Mouse (Mus musculus) common myeloid progenitor, adult 5-6 weeks (primary cell): ENCODE measurements around the gene Lpcat2. TPM values are rescaled to one million over a fixed set of nuclear protein-coding genes. Genes with fewer than 3 reads are reported as not detected.
"Not testable (repeated sequence)": the region's sequence is repeated elsewhere in the genome, so short reads cannot be mapped to it uniquely, and the experiment has no call there.

Experiments
- ATAC-seq: replicated peaks from 2 replicates; pipeline ENCODE4 v1.8.0; 2016; ENCODE audit warnings: low read depth, mild to moderate bottlenecking, moderate TSS enrichment, inconsistent platforms; ENCODE audit not compliant: poor library complexity, severe bottlenecking
- total RNA-seq: library from RNA; stranded (forward); fragments of 200-1000, 187-1606 nt; gene quantifications from 2 replicates; pipeline ENCODE4 v1.2.3, GENCODE M21; 2017

Lpcat2 gene
- total RNA-seq, 1 experiment from 2014 or later: 15.2 TPM

DNA sequence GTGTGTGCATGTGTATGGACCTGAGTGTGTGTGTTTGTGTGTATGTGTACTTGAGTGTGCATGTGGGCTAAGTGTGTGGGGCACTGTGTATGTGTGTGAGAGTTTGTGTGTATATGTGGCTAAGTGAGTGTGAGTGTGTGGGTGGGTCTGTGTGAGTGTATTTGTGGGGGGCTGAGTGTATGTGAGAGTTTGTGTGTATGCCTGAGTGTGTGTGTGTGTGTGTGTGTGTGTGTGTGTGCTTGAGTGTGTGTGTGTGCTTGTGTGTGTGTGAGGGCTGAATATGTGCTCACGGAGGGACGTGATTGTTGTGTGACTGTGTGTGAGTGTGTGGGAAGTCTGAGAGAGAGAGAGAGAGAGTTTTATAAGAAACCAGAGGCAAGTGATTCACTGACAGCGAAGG is 3.8 kb upstream of the Lpcat2 start:
- ATAC-seq: no peak

DNA sequence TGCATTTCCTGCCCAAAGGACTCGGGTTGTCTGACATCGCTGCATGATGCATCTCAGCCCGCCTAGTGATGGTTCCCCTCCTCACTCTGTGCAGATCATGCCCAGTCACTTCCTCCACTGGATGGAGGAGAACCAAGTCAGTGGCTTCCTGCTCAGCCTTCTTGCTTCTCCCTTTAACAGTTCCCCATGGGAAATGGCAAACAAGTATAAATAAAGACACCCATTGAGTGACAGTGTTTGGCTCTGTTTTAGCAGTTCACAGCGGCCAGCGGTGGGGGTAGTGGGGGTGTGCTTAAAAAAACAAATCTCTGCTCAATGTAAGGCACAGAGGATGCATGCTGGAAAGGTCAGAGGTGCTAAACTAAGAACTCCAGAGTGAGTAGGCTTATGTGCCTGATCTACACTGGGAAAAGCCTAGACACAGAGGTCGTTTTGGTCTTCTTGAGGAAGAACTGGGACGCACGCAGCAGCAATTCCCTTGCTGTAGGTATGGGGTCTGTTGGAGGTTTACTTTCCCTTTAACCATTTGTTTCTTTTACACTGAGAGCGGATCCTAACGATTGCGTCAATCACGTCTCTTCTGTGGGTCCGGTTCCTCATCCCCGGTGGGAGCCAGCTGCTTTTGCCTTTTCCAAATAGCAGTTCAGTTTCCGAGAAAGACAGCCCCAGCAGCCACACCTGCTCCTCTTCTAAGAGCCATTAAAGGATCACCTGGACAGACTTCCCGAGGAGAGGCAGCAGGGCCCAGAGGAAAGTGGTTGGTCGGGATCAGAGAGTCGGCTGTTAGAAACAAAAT is 1.8 kb upstream of the Lpcat2 start:
- ATAC-seq: peak; percentile 72

DNA sequence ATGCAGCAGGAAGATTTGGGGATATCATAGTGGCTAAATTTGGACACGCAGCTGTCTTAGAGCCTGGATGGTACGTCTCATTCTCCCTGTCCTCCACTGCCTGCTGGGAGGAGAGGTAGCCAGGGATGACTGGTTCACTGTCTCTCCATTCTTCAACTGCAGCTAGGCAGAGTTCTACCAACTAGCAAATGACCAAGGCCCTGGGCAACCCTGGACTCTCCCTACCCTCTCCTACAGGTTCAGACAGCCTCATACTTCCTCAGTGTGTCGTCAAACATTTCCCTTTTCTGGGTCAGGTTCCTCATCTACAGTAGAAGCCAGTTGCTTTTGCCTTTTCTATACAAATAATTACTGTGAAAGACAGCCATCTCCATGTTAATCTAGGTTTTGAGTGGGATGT is 466 bp upstream of the Lpcat2 start:
- ATAC-seq: peak; percentile 33

DNA sequence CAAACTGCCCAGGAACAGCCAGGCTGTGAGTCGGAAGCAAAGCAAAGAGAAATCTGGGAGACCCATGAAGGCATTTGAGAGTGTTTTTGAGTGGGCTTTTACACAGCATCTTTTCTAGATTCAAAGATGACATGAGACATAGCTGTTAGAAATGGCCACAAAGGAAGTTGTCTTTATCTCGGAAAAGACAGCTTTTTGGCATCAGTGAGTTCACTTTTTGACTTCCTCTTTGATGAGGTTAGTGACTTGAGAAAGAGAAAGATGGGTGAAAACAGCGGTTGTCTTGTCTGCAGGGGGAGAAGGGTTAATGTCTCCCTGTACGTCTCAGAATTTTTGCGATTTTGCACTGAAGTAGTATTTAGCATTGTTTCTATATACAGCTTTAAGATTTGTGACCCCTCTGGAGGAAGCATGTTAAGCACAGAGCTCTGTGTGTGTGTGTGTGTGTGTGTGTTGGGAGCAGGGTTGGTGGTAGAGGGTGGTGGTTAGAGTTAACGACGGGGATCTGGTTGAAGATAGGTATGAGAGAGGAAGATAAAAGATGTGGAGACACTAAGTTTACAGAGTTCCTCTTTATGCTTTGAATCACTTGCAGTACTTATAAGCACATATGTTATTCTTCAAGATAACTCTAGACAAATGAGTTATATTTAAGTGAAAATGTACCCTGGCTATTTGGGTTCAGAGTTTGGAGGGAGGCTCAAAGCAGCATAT is 1.3 kb downstream of the Lpcat2 start:
- peak; percentile 33 for ATAC-seq

DNA sequence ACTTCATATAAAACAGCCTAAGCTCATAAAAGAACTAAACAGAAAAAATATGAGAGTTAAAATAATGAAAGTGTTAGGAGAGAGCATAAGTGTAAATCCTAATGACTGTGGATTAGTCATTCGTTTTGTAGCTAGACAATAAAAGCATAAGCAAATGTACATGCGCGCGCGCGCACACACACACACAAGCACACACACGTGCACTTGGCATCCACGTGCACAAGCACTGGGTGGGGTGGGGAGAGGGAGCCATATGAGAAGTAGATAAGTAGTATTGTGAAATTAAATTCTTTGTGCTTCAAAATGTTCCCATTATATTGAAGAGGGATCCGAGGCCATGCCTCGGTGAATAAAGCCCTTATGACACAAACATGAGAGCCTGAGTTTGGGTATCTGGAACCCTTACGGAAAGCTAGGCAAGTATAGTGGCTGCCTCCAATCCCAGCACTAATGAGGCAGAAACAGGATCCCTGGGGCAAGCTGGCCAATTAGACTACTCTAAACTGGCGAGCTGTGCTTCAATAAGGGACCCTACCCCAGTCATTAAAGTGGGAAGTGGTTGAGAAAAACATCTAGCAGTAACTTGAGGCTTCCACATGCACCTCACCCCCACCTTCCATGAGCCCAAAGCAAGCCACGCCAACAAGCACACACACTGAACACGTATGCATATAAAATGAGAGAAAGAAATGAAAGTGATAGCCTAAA is 3.5 kb downstream of the Lpcat2 start:
- no peak for ATAC-seq

DNA sequence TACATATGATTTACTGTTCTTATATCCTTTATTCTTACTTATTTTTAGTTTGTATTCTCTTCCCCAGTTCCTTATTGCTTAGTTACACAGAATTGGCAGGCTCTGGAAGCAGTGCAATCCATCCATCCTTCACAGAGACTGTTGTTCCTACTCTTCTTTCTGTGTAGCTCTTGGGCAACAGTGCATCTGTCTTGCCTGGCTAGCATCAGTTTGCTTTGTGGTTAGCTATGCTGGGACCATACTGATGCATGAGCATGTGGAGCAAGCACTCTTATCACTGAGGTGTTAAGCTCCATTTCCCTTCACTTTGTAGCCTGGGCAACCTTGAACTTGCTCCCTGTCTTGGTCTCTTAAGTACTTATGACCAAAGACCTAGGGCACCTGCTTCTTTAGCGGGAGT is 6.8 kb downstream of the Lpcat2 start:
- ATAC-seq: peak; percentile 54

DNA sequence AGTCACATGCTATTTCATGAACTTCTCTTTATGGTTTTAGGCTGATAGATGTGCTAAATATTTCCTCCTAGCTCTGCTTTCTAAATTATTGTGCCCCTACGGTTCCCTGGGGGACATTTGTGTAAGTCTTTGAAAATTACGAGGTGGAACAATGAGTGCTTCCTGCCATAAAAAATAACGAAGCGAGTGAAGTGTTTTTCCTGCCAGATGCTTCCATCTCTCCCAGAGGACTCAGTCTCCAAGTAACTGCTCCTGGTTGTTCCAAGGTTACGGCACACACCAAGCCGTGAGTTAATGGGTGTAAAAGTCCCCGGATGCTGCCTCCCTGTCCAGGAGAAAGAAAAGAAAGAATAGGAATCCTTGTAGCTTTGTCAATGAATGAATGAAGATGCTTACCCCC is 15.1 kb downstream of the Lpcat2 start:
- ATAC-seq: no peak

DNA sequence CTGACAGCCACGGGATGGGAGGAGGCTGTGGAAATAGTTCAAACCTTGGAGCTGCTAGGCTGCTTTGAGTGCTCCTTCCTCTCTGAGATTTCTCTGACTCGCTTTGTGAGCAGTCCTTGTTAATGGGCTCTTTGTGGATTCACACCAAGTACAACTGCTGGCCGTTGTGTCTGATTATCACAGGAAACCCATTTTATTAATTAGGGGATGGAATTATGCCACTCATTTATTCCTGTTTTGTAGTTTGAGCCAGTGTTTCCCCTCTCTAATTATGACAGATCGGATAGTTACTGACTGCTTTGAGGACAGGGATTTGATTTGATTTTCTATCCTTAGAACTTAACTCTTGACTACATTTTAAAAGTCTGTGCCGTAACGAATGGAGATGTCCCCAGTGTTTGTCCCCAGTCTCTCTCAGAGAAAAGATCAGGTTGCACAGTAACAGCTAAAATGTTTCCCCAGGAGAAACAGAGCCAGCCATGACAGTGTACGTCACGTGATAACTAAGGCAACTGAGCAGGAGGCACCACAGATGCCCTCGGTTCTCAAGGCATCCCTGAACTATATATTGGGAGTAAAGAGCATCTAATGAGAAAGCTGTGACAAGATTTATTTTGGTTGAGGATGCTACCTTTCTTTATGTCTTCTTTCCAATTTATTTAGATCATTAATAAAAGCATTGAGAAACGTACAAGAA is 17.1 kb downstream of the Lpcat2 start:
- no peak for ATAC-seq

DNA sequence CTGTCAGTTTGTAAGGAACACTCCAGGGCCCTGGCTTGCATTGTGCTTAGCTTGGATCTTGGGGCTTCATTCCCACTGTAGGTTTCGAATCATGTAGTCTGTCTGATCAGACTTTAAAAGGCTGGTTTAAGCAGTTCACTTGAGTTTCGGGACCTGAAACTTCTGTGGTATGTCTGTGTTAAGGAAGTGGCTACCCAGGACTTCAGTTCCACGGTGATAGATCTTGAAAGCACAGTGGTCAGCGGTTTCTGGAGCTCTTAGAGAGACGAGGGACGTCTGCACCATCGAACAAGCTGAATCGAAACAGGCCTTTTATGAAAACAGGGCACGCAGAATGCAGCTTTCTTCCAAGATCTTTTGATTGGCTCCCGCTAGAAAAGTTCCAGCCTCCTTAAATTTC is 20.7 kb downstream of the Lpcat2 start:
- peak; percentile 93 for ATAC-seq

DNA sequence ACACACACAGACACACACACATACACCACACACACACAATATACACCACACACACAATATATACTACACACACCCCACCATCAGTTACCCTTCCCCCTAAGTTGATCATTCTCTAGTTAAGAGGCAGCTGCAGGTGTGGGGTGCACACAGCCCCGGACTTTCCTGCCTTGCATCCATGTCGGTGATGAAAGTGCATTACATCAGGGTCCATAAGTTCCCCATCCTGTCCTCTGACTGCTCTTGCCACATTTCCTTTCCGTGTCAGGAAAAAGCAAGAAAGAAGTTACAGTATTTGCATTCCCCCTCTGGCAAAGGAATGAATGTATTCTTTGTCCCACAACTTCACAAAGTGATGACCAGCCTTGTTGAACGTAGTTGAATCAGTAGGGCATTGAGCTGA is 26.1 kb downstream of the Lpcat2 start:
- ATAC-seq: peak; percentile 69

DNA sequence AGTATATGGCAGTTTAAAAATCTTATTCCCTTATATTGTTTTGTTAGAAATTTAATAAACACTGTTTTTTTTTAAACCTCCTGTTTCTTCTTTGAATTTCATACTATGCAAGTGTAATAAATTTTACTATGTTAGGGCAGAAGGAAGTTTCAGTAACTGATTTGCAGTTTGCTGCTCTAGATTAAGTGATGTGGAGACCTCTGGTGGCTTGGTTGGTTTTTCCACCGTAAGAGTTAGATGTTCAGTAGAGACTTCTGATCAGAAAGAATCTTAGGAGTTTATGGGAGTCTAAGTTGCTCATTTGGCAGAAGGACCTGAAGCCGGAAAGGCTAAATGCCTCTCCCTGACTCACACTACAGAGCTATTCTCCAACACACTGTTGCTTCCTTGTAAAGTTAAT is 28.6 kb downstream of the Lpcat2 start:
- 0 out of 2 replicates have a peak, but pooled peaks have one; percentile 50 for ATAC-seq

DNA sequence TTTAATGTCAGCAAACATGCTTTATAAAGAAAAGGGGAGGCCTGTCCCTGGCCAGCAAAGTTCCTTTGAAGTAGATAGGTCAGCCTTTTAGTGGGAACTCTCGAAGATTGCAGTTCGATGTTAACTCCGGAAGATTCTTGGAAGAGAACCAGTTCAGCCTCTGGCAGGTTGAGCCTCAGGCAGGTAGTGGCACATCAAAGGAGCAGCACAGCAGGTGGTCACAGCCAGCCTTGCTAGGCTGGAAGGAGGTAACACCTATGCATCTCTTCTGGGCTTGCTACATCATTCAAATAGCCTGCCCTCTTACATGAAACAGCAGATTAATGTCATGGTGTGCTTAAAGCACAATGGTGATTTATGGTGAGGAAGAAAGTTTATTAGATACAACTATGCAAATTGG is 37.1 kb downstream of the Lpcat2 start:
- not testable (repeated sequence) for ATAC-seq

DNA sequence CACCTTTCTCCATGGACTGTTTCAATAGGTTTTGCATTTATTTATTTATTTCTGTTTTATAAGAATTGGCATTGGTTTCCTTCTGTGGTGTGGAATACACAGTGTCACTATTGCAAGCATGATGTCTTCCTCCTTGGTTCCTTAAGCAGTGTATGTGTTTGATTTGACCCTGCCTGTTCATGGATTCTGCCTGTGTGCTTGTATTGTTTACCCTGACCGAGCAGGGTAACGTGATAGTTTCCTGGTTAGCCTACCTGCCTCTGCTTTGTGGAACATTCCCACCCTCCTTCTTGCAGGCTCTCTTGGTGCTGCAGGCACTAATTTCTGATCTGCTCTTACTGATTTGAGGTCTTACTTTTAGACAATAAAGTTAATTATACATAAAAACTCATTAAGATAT is 38.7 kb downstream of the Lpcat2 start:
- no peak for ATAC-seq

DNA sequence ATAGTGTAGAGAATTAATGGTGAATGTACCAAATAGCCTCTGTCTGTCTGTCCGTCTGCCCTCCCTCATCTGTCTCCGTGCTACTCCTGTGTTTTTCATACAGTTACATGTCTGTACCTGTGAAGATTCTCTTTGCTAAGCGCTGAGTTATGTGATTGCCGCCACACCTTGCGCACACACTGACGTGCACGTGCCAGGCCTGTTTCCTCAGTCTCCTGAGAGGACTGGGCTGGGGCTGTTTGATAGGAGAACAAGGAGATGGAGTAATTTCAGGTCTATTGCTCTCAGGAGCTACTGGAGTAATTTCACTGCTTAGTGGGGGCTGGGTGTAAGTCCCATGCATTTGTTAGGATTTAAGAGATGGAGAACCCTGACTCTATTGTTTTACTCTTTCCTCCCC is 39.9 kb downstream of the Lpcat2 start:
- ATAC-seq: no peak

DNA sequence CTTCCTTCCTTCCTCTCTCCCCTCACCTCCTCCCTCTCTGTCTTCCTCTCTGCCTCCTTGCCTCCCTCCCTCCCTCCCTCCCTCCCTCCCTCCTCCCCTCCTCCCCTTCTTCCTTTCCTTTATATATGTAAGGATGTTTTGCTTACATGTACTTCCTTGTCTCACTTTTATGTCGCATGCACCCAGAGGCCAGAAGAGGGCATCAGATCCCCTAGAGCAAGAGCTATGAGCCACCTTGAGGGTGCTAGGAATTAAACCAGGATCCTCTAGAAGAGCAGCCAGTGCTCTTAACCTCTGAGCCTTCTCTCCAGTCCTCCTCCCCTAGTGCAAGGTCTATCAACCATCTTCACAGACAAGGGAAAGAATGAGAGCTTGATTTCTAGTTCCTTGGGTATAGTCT is 40.9 kb downstream of the Lpcat2 start:
- no peak for ATAC-seq

DNA sequence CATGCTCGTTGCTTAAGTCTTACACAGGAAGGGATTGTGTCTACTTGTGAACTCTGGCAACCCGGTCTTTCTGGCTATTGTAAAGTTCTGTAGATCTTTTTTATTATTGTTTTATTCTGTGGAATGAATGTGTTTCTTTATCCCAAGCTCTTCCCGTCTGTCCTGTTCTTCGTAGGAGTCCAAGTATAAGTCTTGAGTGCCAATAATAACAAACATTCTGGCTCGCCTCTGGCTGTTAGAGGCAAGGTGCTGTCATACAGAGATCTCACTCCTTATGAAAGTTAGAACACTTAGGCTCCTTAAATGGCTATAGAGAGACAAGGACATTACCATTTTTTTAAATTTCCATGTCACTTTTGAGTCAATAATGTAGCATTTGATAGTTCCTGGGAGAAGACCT is 41.5 kb downstream of the Lpcat2 start:
- no peak for ATAC-seq

DNA sequence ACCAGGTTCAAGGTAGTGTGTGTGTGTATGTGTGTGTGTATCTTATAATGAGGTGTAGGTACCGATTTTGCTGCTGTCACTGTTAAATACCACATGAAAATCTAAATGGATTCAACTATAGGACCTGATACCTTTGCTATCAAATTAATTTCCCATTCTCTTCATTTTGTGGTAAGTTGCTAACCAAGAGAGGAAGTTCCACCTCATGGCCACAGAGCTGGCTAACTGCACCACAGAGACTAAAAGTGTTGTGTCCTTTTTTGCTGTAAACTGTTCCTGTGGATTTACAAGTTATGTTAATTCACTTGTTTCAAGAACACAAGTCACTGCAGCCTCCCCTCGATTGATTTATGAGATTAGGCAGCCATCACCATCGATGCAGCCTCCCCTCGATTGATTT is 42.7 kb downstream of the Lpcat2 start:
- peak; percentile 76 for ATAC-seq

DNA sequence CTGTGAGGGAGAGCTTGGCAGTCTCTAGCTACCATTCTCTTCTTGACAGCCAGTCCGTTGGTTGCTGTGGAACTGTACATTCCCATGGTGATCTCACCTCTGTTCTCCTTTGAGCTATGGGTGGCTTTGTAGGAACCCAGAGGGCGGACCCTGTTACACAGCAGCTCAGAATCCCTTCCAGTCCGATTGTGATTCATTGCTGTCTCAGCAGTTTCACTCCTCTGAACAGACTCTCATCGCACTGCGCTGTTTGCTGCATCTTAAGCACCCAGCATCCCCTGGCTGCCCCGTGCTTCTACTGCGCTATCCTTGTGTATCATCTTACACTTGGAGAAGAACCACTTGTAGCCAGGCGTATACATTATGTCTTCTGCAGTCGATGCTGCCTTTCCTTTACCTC is 44.5 kb downstream of the Lpcat2 start:
- no peak for ATAC-seq

DNA sequence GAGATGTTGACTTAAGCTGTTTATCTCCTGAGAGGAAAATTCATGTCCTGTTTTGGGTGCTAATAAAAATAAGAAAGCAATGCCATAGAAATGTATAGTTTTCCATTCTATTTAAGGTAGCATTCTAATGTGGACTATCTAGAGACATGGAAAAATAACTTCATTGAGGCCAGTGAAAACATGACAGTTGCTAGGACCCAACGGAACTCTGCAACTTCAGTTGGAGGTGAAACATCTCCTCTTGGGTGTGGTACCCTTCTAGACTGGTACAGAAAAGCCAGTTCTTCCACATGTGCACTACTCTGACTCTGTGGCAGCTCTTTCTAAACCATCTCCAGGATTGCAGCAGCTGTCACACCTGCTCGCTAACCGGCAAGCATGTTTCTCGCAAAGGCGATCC is 46.0 kb downstream of the Lpcat2 start, which contains the start of gene Capns2:
TSS of gene Capns2 (plus strand) at position 301 of the 400 bp plus-strand sequence.
- no peak for ATAC-seq

DNA sequence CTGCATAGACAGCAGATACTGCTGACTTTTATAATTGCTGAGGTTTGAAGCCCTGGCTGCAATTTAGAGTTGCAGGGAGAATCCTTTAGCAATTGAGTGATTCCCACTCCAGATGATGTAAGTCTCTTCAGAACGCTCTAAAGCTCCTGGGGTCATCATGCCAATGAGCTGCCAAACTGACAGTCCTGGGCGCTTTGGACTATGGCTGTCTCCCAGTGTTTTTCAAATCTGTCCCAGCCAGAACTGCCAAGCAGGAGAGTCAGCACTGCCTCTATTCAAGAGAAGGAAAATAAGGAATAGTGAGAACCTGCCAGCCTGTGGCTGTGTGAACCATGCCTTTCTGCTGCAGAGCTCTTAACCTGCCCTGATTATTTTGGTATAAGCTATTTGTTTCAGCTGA is 47.8 kb downstream of the Lpcat2 start:
- no peak for ATAC-seq
